Mouse (Mus musculus): Measurements from ENCODE around the gene Ctdsp1.

GRCm38 (mm10) chr1:74437702-74438427, 46.6 kb downstream of the Ctdsp1 start:
- TF ChIP-seq CTCF (IDR thresholded peaks at IDR 0.05; ENCODE audit: low read depth) = no peak
- TF ChIP-seq EP300 (optimal IDR thresholded peaks at IDR 0.05) = no peak

Data from stomach, postnatal 0 days (tissue).